Mouse (Mus musculus): ENCODE results near the gene Mmrn1.
"Not testable (repeated sequence)": the region's sequence is repeated elsewhere in the genome, so short reads cannot be mapped to it uniquely, and the experiment has no call there.

Gene Mmrn1

GRCm38 (mm10) chr6:60924676-60925075 lies at the start of gene Mmrn1:
TSS of gene Mmrn1 (plus strand) at chr6:60924976.
- DNase-seq (ENCODE audit: low read depth, low spot score) = not testable (repeated sequence)

- no peak for DNase-seq (ENCODE audit: low read depth, low spot score)
Measured at GRCm38 (mm10) chr6:60880362-60880761, 44.4 kb upstream of the Mmrn1 start.

- DNase-seq (ENCODE audit: low read depth, low spot score) = no peak
Measured at GRCm38 (mm10) chr6:60881534-60881933, 43.2 kb upstream of the Mmrn1 start.

- no peak for DNase-seq (ENCODE audit: low read depth, low spot score)
Measured at GRCm38 (mm10) chr6:60907272-60907671, 17.5 kb upstream of the Mmrn1 start.

- no peak for DNase-seq (ENCODE audit: low read depth, low spot score)
Measured at GRCm38 (mm10) chr6:60931364-60931763, 6.6 kb downstream of the Mmrn1 start.

GRCm38 (mm10) chr6:60934835-60935234 lies 10.1 kb downstream of the Mmrn1 start:
- no peak for DNase-seq (ENCODE audit: low read depth, low spot score)

- no peak for DNase-seq (ENCODE audit: low read depth, low spot score)
Measured at GRCm38 (mm10) chr6:60935448-60936130, 10.8 kb downstream of the Mmrn1 start.

- DNase-seq (ENCODE audit: low read depth, low spot score) = no peak
Measured at GRCm38 (mm10) chr6:60944178-60944577, 19.4 kb downstream of the Mmrn1 start.

- DNase-seq (ENCODE audit: low read depth, low spot score) = no peak
Measured at GRCm38 (mm10) chr6:60944621-60945020, 19.8 kb downstream of the Mmrn1 start.

- no peak for DNase-seq (ENCODE audit: low read depth, low spot score)
Measured at GRCm38 (mm10) chr6:60950415-60950814, 25.6 kb downstream of the Mmrn1 start.

GRCm38 (mm10) chr6:60961285-60961684 lies 36.5 kb downstream of the Mmrn1 start:
- DNase-seq (ENCODE audit: low read depth, low spot score) = no peak

GRCm38 (mm10) chr6:60961838-60962237 lies 37.1 kb downstream of the Mmrn1 start:
- DNase-seq (ENCODE audit: low read depth, low spot score) = no peak

GRCm38 (mm10) chr6:60962668-60963067 lies 37.9 kb downstream of the Mmrn1 start:
- DNase-seq (ENCODE audit: low read depth, low spot score) = no peak

GRCm38 (mm10) chr6:60963726-60964125 lies 39.0 kb downstream of the Mmrn1 start:
- no peak for DNase-seq (ENCODE audit: low read depth, low spot score)

- no peak for DNase-seq (ENCODE audit: low read depth, low spot score)
Measured at GRCm38 (mm10) chr6:60966931-60967330, 42.2 kb downstream of the Mmrn1 start.

GRCm38 (mm10) chr6:60969407-60969806 lies 44.6 kb downstream of the Mmrn1 start:
- no peak for DNase-seq (ENCODE audit: low read depth, low spot score)

GRCm38 (mm10) chr6:60970811-60971210 lies 46.0 kb downstream of the Mmrn1 start:
- no peak for DNase-seq (ENCODE audit: low read depth, low spot score)

- DNase-seq (ENCODE audit: low read depth, low spot score) = no peak
Measured at GRCm38 (mm10) chr6:60978610-60979009, 53.8 kb downstream of the Mmrn1 start.

GRCm38 (mm10) chr6:60979039-60979438 lies 54.3 kb downstream of the Mmrn1 start:
- DNase-seq (ENCODE audit: low read depth, low spot score) = no peak

GRCm38 (mm10) chr6:60984360-60984759 lies 59.6 kb downstream of the Mmrn1 start:
- DNase-seq (ENCODE audit: low read depth, low spot score) = no peak

- DNase-seq (ENCODE audit: low read depth, low spot score) = peak; percentile 3
Measured at GRCm38 (mm10) chr6:60985919-60986318, 61.1 kb downstream of the Mmrn1 start.

GRCm38 (mm10) chr6:60986914-60987313 lies 62.1 kb downstream of the Mmrn1 start:
- DNase-seq (ENCODE audit: low read depth, low spot score) = no peak

GRCm38 (mm10) chr6:60987804-60988203 lies 63.0 kb downstream of the Mmrn1 start:
- DNase-seq (ENCODE audit: low read depth, low spot score) = no peak

- no peak for DNase-seq (ENCODE audit: low read depth, low spot score)
Measured at GRCm38 (mm10) chr6:60992366-60992765, 67.6 kb downstream of the Mmrn1 start.

All from CD4-positive helper T cell, adult 2 months (primary cell).